Mouse (Mus musculus): ENCODE results near the gene Pcdh7. TPM values are rescaled to one million over a fixed set of nuclear protein-coding genes. Genes with fewer than 3 reads are reported as not detected.

Pcdh7 gene
- polyA plus RNA-seq, 1 experiment from 2014 or later = 5.8 TPM

GRCm38 (mm10) chr5:57870727-57871126, 153.0 kb downstream of the Pcdh7 start:
- H3K27me3 ChIP-seq (replicated peaks) = no peaks in the 10 kb centered on the region
- no peaks in the 10 kb centered on the region for H3K4me1 ChIP-seq (replicated peaks)
- no peak for ATAC-seq
- 43% methylated on average over 1 of the region's 1 CpGs for WGBS
- H3K27ac ChIP-seq = no peak overlapping the region
- no peaks in the 10 kb centered on the region for H3K9me3 ChIP-seq
- H3K9ac ChIP-seq = no peak overlapping the region
- H3K4me2 ChIP-seq (replicated peaks) = no peak overlapping the region
- no peaks in the 10 kb centered on the region for H3K36me3 ChIP-seq
- H3K4me3 ChIP-seq (replicated peaks) = no peak overlapping the region

- H3K27ac ChIP-seq = no peak overlapping the region
Observed at GRCm38 (mm10) chr5:57884982-57885381, 167.2 kb downstream of the Pcdh7 start.

GRCm38 (mm10) chr5:57899018-57899614, 181.3 kb downstream of the Pcdh7 start:
- Histone ChIP-seq H3K9me3 (no peaks in the 10 kb centered on the region), H3K4me1 (replicated peaks) (no peaks in the 10 kb centered on the region), H3K27ac (no peak overlapping the region), H3K36me3 (no peaks in the 10 kb centered on the region), H3K9ac (no peak overlapping the region), H3K4me2 (replicated peaks) (no peak overlapping the region), H3K4me3 (replicated peaks) (no peak overlapping the region), H3K27me3 (replicated peaks) (no peaks in the 10 kb centered on the region)
- no peak for ATAC-seq
- 81% methylated on average over 7 of the region's 7 CpGs for WGBS

More at GRCm38 (mm10) chr5:57884982-57885381, 167.2 kb downstream of the Pcdh7 start:
- H3K9me3 ChIP-seq = no peaks in the 10 kb centered on the region
- H3K9ac ChIP-seq = no peak overlapping the region
- H3K27me3 ChIP-seq (replicated peaks) = no peaks in the 10 kb centered on the region
- ATAC-seq = no peak
- no peak overlapping the region for H3K4me2 ChIP-seq (replicated peaks)
- H3K4me3 ChIP-seq (replicated peaks) = no peak overlapping the region
- H3K4me1 ChIP-seq (replicated peaks) = no peaks in the 10 kb centered on the region
- no peaks in the 10 kb centered on the region for H3K36me3 ChIP-seq

- Histone ChIP-seq H3K36me3 (no peaks in the 10 kb centered on the region), H3K27ac (no peak overlapping the region), H3K27me3 (replicated peaks) (no peaks in the 10 kb centered on the region), H3K4me3 (replicated peaks) (no peak overlapping the region), H3K4me2 (replicated peaks) (no peak overlapping the region), H3K9ac (no peak overlapping the region), H3K4me1 (replicated peaks) (no peaks in the 10 kb centered on the region), H3K9me3 (no peaks in the 10 kb centered on the region)
- no peak for ATAC-seq
- WGBS = 77% methylated on average over 4 of the region's 4 CpGs
Observed at GRCm38 (mm10) chr5:57907218-57907617, 189.5 kb downstream of the Pcdh7 start.

- ATAC-seq = no peak
- no peak overlapping the region for H3K27ac ChIP-seq
- H3K36me3 ChIP-seq = no peaks in the 10 kb centered on the region
- no peaks in the 10 kb centered on the region for H3K27me3 ChIP-seq (replicated peaks)
- H3K4me1 ChIP-seq (replicated peaks) = no peaks in the 10 kb centered on the region
- WGBS = 82% methylated on average over 5 of the region's 5 CpGs
- no peak overlapping the region for H3K4me2 ChIP-seq (replicated peaks)
- no peak overlapping the region for H3K4me3 ChIP-seq (replicated peaks)
- H3K9ac ChIP-seq = no peak overlapping the region
- H3K9me3 ChIP-seq = no peaks in the 10 kb centered on the region
Observed at GRCm38 (mm10) chr5:57921140-57921539, 203.4 kb downstream of the Pcdh7 start.

GRCm38 (mm10) chr5:57931331-57931730, 213.6 kb downstream of the Pcdh7 start:
- no peak overlapping the region for H3K4me3 ChIP-seq (replicated peaks)
- no peak for ATAC-seq
- no peaks in the 10 kb centered on the region for H3K27me3 ChIP-seq (replicated peaks)
- 87% methylated on average over 5 of the region's 5 CpGs for WGBS
- H3K9ac ChIP-seq = no peak overlapping the region
- no peaks in the 10 kb centered on the region for H3K4me1 ChIP-seq (replicated peaks)
- H3K4me2 ChIP-seq (replicated peaks) = no peak overlapping the region
- no peaks in the 10 kb centered on the region for H3K36me3 ChIP-seq
- no peak overlapping the region for H3K27ac ChIP-seq
- H3K9me3 ChIP-seq = no peaks in the 10 kb centered on the region

GRCm38 (mm10) chr5:57931738-57932137, 214.0 kb downstream of the Pcdh7 start:
- Histone ChIP-seq H3K36me3 (no peaks in the 10 kb centered on the region), H3K27me3 (replicated peaks) (no peaks in the 10 kb centered on the region), H3K9ac (no peak overlapping the region), H3K4me3 (replicated peaks) (no peak overlapping the region), H3K9me3 (no peaks in the 10 kb centered on the region), H3K4me1 (replicated peaks) (no peaks in the 10 kb centered on the region), H3K4me2 (replicated peaks) (no peak overlapping the region), H3K27ac (no peak overlapping the region)
- 88% methylated on average over 5 of the region's 5 CpGs for WGBS
- ATAC-seq = no peak

- no peak overlapping the region for H3K27ac ChIP-seq
- no peak for ATAC-seq
- no peaks in the 10 kb centered on the region for H3K4me1 ChIP-seq (replicated peaks)
- 66% methylated on average over 2 of the region's 2 CpGs for WGBS
- no peaks in the 10 kb centered on the region for H3K9me3 ChIP-seq
- no peak overlapping the region for H3K4me2 ChIP-seq (replicated peaks)
- no peak overlapping the region for H3K9ac ChIP-seq
- no peaks in the 10 kb centered on the region for H3K27me3 ChIP-seq (replicated peaks)
- H3K36me3 ChIP-seq = no peaks in the 10 kb centered on the region
- H3K4me3 ChIP-seq (replicated peaks) = no peak overlapping the region
Observed at GRCm38 (mm10) chr5:57934666-57935065, 216.9 kb downstream of the Pcdh7 start.

- Histone ChIP-seq H3K27me3 (replicated peaks) (no peaks in the 10 kb centered on the region), H3K36me3 (no peaks in the 10 kb centered on the region), H3K4me2 (replicated peaks) (no peak overlapping the region), H3K9me3 (no peaks in the 10 kb centered on the region), H3K27ac (no peak overlapping the region), H3K4me3 (replicated peaks) (no peak overlapping the region), H3K9ac (no peak overlapping the region), H3K4me1 (replicated peaks) (no peaks in the 10 kb centered on the region)
- WGBS = 44% methylated on average over 3 of the region's 3 CpGs
- ATAC-seq = no peak
Observed at GRCm38 (mm10) chr5:57940457-57940856, 222.7 kb downstream of the Pcdh7 start.

GRCm38 (mm10) chr5:57943176-57943575, 225.4 kb downstream of the Pcdh7 start:
- no peaks in the 10 kb centered on the region for H3K27me3 ChIP-seq (replicated peaks)
- no peak overlapping the region for H3K27ac ChIP-seq
- no peak for ATAC-seq
- H3K9ac ChIP-seq = no peak overlapping the region
- no peak overlapping the region for H3K4me3 ChIP-seq (replicated peaks)
- no peak overlapping the region for H3K4me2 ChIP-seq (replicated peaks)
- H3K9me3 ChIP-seq = no peaks in the 10 kb centered on the region
- no peaks in the 10 kb centered on the region for H3K4me1 ChIP-seq (replicated peaks)
- no peaks in the 10 kb centered on the region for H3K36me3 ChIP-seq
- WGBS = 78% methylated on average over 2 of the region's 2 CpGs

- no peaks in the 10 kb centered on the region for H3K27me3 ChIP-seq (replicated peaks)
- no peak for ATAC-seq
- 86% methylated on average over 2 of the region's 2 CpGs for WGBS
- no peak overlapping the region for H3K4me3 ChIP-seq (replicated peaks)
- no peaks in the 10 kb centered on the region for H3K9me3 ChIP-seq
- H3K4me1 ChIP-seq (replicated peaks) = no peaks in the 10 kb centered on the region
- H3K4me2 ChIP-seq (replicated peaks) = no peak overlapping the region
- H3K36me3 ChIP-seq = no peaks in the 10 kb centered on the region
- H3K27ac ChIP-seq = no peak overlapping the region
- H3K9ac ChIP-seq = no peak overlapping the region
Observed at GRCm38 (mm10) chr5:57943611-57944010, 225.8 kb downstream of the Pcdh7 start.

- Histone ChIP-seq H3K9ac (no peak overlapping the region), H3K4me2 (replicated peaks) (no peak overlapping the region), H3K36me3 (no peaks in the 10 kb centered on the region), H3K27me3 (replicated peaks) (no peaks in the 10 kb centered on the region), H3K4me1 (replicated peaks) (no peaks in the 10 kb centered on the region), H3K4me3 (replicated peaks) (no peak overlapping the region), H3K9me3 (no peaks in the 10 kb centered on the region), H3K27ac (no peak overlapping the region)
- WGBS = 68% methylated on average over 3 of the region's 3 CpGs
- ATAC-seq = no peak
Observed at GRCm38 (mm10) chr5:57945419-57945818, 227.7 kb downstream of the Pcdh7 start.

GRCm38 (mm10) chr5:57959317-57959716, 241.6 kb downstream of the Pcdh7 start:
- Histone ChIP-seq H3K27ac (no peak overlapping the region), H3K4me2 (replicated peaks) (no peak overlapping the region), H3K27me3 (replicated peaks) (no peaks in the 10 kb centered on the region), H3K9ac (no peak overlapping the region), H3K4me1 (replicated peaks) (no peaks in the 10 kb centered on the region), H3K9me3 (no peaks in the 10 kb centered on the region), H3K36me3 (no peaks in the 10 kb centered on the region), H3K4me3 (replicated peaks) (no peak overlapping the region)
- 50% methylated on average over 1 of the region's 1 CpGs for WGBS
- ATAC-seq = no peak
